Mouse (Mus musculus) urinary bladder, postnatal 36 days (tissue): ENCODE results near the gene Nras.

Source experiments
- DNase-seq, 2 experiments: peaks; one replicate each; pipeline ENCODE4 v3.0.0; 2022; ENCODE audit warnings: low spot score in 2 of 2, mixed read lengths in 1 of 2

The Nras gene

DNA sequence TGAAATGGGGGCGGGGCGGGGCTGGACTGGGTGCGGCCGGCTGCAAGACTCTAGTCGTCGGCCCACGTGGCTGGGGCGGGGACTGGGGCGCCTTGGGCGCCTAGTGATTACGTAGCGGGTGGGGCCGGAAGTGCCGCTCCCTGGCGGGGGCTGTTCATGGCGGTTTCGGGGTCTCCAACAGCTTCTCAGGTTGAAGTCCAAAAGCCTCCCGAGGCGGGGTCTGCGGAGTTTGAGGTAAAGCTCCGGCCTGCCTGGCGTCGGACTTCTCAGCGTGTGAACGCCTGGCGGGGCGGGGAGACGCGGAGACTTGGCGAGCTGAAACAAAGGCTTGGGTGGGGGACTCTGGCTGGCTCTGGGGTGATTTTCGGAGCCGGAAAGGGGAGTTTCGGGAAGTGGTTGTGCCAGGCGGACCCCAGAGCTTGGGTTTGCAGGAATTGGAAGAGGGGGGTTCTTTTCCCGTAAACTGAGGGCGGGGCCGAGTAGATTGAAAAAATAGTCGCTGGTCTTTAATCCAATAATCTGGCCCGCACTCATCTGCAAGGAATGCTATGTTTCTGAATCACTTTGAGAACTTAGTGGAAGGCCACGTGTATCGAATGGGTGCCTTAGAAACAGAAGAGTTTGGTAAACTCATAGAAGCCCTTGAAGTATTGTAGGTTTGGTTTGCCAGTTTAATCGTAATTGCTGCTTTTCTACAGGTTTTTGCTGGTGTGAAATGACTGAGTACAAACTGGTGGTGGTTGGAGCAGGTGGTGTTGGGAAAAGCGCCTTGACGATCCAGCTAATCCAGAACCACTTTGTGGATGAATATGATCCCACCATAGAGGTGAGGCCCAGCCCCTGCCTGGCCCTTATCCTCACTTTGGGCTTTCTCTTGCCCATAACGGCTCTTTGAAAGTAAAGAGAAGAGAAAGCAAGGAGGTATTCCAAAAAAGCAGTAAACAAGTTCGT is at the start of gene Nras:
Gene Nras (plus strand): TSS at position 79 of the 951 bp plus-strand sequence.
- peak; percentile 94 for DNase-seq

DNA sequence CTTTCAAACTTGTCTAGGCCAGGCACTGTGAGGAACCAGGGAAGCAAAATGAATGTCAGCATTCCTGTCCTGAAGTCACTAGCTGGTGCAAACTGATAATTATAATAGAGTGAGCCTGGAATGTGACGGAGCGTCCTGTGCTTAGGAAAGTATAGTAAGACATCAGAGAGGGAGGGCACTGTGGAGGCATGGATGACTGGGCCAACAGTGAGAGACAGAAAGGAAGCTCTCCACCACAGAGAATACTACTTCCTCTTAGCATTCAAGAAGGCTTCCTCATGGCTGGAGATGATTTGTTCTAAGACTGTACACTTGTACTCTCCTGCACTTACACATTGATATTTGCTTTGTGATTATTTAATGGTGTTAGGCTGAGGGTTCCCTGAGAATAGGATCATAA is 40.7 kb upstream of the Nras start:
- no peak for DNase-seq

DNA sequence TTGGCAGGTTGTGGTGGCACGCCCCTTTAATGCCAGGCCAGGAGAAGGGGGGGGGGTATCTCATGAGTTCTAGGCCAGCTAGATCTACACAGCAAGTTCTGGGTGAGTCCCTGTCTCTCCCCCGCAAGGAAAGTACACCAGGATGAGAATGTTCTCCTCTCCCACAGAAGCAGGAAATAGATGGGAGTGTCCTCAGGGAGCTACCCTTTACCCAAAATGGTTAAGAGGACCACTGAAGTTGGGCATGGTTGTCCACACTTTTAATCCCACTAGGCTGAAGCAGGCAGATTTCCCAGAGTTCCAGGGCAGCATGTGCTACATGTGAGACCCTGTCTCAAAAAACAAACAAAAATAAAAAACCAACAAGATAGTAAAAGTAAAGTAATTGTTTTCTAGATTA is 38.6 kb upstream of the Nras start:
- DNase-seq = no peak

- peak; percentile 92 to 97 for DNase-seq
Measured at GRCm38 (mm10) chr3:103020249-103020942, 37.7 kb upstream of the Nras start, which contains the start of gene Csde1. Csde1 (plus strand) TSS chr3:103020426.

DNA sequence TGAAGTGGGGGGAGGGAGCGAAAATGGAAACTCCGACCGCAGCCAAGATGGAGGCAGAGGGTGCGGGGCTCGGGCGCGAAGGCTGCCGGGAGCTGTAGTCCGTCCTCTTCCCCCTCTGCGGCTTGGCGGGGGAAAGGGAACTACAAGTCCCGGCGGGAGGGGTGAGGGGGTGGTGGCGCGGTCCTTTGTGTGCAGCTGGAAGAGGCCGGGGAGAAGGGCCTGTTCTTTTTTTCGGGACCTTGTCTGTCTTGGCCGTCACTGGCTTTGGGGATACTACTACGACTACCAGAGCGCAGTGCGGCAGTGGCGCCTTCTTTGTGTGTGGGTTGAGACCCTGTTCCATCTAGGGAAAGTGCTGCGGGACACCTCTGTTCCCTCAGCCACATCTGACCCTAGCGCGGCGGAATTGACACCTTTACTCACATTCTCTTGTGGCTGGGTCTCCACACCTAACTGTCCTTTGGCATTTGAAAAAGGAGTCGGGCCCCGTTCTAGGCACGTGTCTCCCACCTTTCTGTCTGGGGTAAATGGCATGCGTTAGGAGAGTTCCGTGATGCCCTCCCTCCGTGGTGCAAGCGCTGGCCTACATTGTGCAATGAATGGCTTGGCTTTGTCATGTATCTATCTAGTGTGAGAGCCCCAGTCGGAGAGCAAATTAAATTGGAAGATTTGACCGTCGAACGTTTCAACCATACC is 37.0 kb upstream of the Nras start:
- peak; percentile 80 to 90 for DNase-seq

GRCm38 (mm10) chr3:103026174-103026573 is 31.9 kb upstream of the Nras start:
- no peak for DNase-seq

DNA sequence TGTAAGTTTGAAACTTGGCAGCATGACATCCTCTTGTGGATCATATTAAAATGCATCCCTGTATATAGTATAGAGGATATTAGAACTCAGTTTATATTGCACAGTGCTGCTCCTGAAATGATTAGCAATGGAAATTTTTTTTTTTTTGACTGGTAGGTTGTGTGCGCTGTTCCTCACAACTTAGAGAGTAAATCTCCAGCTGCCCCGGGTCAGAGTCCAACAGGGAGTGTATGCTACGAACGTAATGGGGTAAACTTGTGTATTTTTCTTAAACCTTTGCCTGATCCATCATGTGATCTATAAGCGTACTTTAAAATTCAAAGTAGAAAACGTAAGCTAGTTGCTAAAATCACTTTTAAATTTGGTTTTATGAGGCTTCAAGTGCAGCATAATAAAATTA is 17.8 kb upstream of the Nras start:
- DNase-seq = no peak

- DNase-seq = no peak
Measured at GRCm38 (mm10) chr3:103040861-103041379, 17.2 kb upstream of the Nras start.

GRCm38 (mm10) chr3:103056016-103056595 is 2.0 kb upstream of the Nras start:
- no peak for DNase-seq

DNA sequence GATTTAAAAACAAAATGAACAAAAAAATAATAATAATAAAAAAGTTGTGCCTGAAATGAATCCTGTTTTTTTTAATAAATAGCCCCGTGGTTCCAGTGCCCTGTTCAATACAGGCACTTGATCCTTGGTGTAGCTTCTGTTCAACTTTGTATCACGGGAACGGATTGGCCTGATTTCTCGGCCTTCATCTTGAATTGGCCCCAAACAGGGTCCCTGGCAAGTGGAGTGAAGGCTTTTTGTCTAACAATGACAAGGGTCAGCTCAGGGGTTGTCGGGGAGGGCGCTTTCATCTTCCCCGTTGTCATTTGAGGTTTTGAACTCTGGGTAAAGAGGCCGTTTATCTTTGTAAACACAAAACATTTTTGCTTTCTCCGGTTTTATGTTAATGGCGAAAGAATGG is 333 bp upstream of the Nras start:
- DNase-seq = peak in 1 of 2 experiments; percentile 4

GRCm38 (mm10) chr3:103066927-103067326 is 8.8 kb downstream of the Nras start:
- DNase-seq = no peak

- DNase-seq = no peak
Measured at GRCm38 (mm10) chr3:103068971-103069370, 10.9 kb downstream of the Nras start.

DNA sequence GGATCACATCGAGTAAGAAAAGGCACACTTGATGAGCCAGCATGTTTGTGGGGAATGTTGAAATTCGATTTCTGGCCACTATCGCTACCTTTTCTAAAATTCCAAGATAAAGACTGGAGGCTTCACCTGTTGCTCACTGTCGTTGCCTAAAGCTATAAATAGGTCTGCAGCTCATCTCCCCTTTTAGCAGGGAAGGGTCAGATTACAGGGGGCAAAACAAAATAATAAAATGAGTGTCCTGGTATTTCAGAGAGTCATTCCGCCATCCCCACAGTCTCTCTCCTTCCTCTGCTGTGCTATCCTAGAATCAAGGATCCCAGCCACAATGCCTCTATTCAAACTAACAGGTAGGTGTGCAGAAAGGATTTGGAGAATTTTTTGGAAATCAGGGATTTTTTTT is 15.7 kb downstream of the Nras start, which contains the start of gene Ampd1:
Gene Ampd1 (plus strand): TSS at position 244 of the 400 bp plus-strand sequence.
- no peak for DNase-seq

DNA sequence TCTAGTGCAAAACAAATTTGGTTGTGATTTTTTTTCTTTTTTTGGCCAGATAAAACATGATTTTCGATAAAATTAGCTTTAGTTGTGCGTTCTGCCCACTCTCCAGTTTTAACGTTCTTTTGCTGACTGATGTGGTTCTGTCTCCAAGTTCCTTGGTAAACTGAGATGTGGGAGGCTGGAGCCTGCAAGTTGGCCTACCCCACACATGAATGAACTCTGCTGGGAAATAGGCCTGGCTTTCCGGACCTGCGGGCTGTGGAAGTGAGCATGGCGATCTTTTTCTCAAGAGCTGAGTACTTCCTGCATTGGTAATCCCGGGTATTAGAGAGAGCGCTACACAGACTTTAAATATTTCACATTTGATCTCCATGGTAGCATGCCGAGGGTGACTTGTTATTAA is 17.8 kb downstream of the Nras start:
- DNase-seq = no peak

- no peak for DNase-seq
Measured at GRCm38 (mm10) chr3:103076476-103076875, 18.4 kb downstream of the Nras start.

GRCm38 (mm10) chr3:103079301-103079700 is 21.2 kb downstream of the Nras start:
- DNase-seq = no peak

DNA sequence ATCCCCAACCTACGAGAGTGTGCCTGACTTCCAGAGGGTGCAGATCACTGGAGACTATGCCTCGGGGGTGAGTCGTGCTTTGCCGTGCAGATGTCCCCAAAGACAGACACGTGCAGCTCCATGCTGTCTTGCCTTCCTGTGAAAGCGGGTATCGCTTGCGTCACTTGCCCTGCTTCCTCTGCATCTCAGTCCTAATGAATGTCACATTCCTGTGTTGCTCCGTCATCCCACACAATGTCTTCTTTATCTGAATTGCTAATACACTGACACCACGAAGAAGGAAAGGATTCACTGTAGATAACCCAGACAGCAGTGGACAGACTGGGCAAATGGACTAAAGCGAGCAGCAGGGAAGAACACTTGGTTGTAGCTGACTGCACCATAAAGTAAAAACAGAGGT is 23.0 kb downstream of the Nras start:
- DNase-seq = no peak

GRCm38 (mm10) chr3:103081861-103082453 is 23.9 kb downstream of the Nras start:
- no peak for DNase-seq

- no peak for DNase-seq
Measured at GRCm38 (mm10) chr3:103082761-103083160, 24.7 kb downstream of the Nras start.

- no peak for DNase-seq
Measured at GRCm38 (mm10) chr3:103085986-103086385, 27.9 kb downstream of the Nras start.

DNA sequence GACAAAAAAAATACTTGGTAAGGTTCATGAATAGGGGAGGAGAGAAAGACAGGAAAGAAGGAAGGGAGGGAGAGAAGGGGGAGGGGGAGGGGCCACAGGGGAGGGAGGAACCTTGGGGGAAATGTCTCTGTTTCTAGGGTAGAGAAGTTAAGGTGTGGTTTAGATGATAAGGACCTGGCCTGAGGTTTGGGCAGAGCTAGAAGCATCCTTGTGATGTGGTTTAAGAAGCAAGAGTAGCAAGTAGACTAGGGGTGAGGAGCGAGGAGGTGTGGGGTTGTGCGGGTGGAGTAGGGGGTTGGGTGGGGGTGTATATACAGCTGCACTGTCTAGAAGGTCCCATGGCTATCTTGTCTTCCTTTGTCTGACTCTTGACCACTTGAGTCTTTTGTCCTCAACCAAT is 33.7 kb downstream of the Nras start:
- no peak for DNase-seq
